Mouse (Mus musculus) bone marrow macrophage, adult 2 months (primary cell): ENCODE data around the gene Fxyd7. TPM values are rescaled to one million over a fixed set of nuclear protein-coding genes. Genes with fewer than 3 reads are reported as not detected.
A peak's percentile ranks its signal among the peaks of the same experiment; 100 is the strongest.

ENCODE experiments used
- H3K27ac ChIP-seq: 2 replicates; pipeline ENCODE4 v1.5.1; 2012; ENCODE audit warnings: low read depth, low read length; ENCODE audit not compliant: insufficient read depth
- H3K4me1 ChIP-seq: 2 replicates; pipeline ENCODE4 v1.6.1; 2012; ENCODE audit warnings: low read length; ENCODE audit not compliant: control insufficient read depth, insufficient read depth
- H3K4me3 ChIP-seq: 2 replicates; pipeline ENCODE4 v1.5.1; 2012; ENCODE audit warnings: mild to moderate bottlenecking, low read length, moderate library complexity; ENCODE audit not compliant: insufficient read depth
- CTCF ChIP-seq: IDR thresholded peaks from 2 replicates; pipeline ENCODE4 v1.5.1; 2012; ENCODE audit warnings: low read depth, mild to moderate bottlenecking, low read length, moderate library complexity
- POLR2A ChIP-seq: IDR thresholded peaks from 2 replicates; pipeline ENCODE4 v1.6.1; 2012; ENCODE audit warnings: mild to moderate bottlenecking, low read depth, low read length, borderline replicate concordance
- polyA plus RNA-seq: library from polyadenylated mRNA; stranded (reverse); fragments of >200 nt; gene quantifications from 2 replicates; pipeline ENCODE4 v1.2.4, GENCODE M21; 2012; ENCODE audit not compliant: missing spikeins, insufficient read depth, insufficient read length

Fxyd7 gene
- polyA plus RNA-seq, 1 experiment = not detected

DNA sequence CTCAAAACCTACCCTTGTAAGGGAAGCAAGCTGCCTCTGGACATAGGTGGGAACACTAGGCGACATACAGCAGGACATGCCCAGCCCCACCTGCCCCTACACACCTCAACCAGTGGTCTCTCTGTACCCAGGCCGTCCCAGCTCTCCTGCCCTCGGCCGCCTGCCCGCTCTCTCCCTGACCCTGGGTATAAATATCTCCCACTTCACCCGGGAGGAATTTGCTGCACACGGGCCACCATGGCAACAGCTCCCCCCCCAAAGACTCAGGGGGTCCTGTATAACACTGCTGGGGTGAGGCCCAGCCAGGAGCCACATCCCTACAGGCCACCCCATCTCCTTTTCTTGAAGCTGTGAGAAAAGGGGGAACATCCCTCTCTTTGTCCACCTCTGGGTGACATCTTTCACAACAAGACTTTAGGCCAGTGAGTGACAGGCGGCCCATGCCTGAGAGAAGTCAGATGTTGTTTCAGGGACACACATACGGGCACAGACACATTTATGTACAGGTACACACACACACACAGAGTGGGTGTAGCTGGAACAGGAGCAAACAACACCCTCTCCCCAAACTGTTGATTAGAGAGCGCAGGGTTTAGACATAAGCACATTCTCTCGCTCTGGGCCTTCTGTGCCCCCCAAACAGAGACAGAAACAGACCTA lies 3.5 kb upstream of the Fxyd7 start:
- TF ChIP-seq POLR2A = no peak
- TF ChIP-seq CTCF = no peak
- Histone ChIP-seq H3K4me3 (no peak overlapping the region), H3K27ac (no peak overlapping the region), H3K4me1 (peaks cover 6% of the 10 kb centered on the region)

DNA sequence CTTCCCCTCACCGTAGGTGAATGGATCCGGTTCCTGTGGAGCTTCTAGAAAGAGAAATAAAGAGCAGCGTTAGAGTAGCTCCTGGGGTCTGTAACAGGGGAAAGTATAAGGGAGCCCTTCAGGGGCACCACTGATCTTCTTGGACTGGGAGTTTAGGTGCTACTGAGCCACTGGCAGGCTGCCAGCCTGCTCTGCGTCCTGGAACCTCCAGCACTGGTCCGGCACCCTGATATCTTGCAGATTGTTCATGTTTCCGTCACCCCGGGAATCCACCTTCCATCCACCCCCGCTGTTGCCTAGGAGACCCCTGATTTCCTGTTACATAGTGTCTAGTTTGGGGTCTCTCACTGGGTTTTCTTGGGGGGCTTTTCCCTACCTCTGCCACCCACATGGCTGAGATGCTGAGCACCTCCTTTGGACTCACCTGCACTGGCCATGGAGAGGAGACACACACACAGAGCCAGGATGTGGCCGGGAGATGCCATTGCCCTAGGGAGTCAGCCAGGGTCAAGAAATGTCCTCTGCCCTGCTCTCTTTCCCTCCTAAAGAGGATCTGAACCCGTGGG lies 2.7 kb upstream of the Fxyd7 start:
- Histone ChIP-seq H3K4me1 (0 out of 2 replicates have a peak, but pooled peaks cover 3% of the 10 kb centered on the region), H3K4me3 (no peak overlapping the region), H3K27ac (no peak overlapping the region)
- TF ChIP-seq CTCF (no peak), POLR2A (no peak)

DNA sequence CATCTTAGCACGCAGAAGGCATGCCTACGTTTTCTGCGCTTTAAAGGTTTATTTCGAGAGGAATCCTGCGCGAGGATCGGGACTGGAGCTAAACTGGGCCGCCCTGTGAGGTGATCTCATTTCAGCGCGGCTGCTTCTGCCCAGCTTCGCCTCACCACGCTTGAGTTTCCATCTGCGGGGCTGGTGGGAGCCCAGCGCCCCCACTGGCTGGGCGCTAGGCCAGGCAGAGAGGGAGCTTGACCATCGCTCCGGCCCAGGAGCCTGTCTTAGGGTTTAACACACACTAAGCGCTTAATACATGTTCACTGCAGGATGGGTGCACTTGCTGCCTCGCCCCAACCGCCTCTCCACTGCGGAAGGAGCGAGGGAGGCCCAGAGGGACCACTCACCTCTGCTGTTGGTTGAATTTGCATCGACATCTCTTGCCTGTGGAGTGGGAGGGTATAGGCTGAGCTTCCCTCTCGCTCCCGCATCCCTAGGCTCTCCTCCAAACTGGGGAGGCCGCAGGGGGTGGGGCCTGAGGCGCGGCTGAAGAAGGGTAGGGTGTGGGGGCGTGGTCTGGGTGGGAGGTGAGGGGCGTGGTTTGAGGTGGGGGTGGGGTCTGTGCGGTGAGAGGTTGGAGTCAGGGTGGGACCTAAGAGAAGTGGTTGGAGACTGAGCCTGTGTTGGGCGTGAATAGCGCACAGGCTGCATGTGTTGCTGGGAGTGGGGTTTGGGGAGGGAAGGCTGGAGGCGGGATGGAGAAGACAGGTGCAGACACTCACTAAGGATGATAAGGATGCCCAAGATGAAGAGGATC lies 1.6 kb upstream of the Fxyd7 start:
- no peak overlapping the region for H3K27ac ChIP-seq
- H3K4me3 ChIP-seq = no peak overlapping the region
- TF ChIP-seq POLR2A (no peak), CTCF (no peak)
- 0 out of 2 replicates have a peak, but pooled peaks cover 3% of the 10 kb centered on the region for H3K4me1 ChIP-seq

DNA sequence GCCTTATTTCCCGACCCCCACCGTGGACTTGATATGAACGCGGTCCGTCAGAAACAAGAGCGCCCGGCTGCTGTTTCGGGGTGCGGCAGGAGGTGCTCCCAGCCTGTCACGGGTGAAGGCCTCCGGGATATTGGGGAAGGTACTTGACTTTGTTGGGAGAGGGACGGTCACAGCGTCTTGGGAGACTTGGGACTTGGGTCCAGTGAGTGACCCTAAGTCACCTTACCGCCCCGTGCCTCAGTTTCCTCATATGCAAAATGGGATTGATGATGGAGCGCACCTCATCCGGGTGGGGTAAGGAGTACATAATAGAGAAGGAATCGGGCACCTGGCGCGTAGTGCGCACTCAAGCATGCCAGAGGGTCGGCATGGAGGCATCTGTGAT lies 976 bp upstream of the Fxyd7 start:
- H3K4me3 ChIP-seq = no peak overlapping the region
- TF ChIP-seq CTCF = no peak
- TF ChIP-seq POLR2A = no peak
- 0 out of 2 replicates have a peak, but pooled peaks cover 3% of the 10 kb centered on the region for H3K4me1 ChIP-seq
- H3K27ac ChIP-seq = no peak overlapping the region

DNA sequence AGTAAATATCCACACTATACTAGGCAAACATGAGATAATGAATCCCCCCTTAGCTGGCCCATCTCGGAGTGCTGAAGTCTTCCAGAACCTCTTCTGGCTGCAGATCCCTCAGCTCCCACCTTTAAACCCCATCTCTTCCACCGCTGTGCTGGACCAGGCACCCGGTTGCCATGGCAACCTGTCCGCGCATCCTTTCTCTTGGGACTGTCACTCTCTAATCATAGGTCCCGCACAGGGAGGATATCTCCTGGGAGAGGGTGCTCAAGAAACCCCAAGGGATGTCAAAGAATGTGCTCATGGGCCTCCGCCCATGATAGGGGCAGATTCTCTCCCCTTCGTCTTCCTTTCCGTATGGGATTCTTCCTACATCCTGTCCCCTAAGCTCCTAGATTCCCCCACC lies 346 bp downstream of the Fxyd7 start:
- TF ChIP-seq POLR2A (no peak), CTCF (no peak)
- H3K27ac ChIP-seq = no peak overlapping the region
- no peak overlapping the region for H3K4me3 ChIP-seq
- H3K4me1 ChIP-seq = 0 out of 2 replicates have a peak, but pooled peaks cover 3% of the 10 kb centered on the region

DNA sequence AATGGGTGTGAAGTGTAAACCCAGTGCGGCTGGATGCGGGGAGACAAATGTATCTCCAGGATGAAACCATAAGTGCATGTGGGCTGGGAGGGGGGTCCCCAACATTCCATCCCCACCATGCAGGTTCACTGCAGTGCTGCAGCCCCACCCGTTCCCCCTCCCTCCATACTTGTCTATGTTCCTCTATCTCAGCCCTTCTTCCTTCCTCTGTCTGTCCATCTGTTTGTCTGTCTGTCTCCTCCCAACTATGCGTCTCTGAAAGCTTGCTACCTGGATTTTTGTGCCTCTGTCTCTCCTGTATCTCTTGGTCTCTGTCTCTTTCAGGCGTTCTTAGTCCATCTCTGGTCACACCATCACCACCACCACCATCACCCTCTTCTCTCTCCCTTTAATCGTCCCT lies 780 bp downstream of the Fxyd7 start:
- Histone ChIP-seq H3K4me1 (0 out of 2 replicates have a peak, but pooled peaks cover 3% of the 10 kb centered on the region), H3K4me3 (no peak overlapping the region), H3K27ac (no peak overlapping the region)
- TF ChIP-seq CTCF (no peak), POLR2A (no peak)

DNA sequence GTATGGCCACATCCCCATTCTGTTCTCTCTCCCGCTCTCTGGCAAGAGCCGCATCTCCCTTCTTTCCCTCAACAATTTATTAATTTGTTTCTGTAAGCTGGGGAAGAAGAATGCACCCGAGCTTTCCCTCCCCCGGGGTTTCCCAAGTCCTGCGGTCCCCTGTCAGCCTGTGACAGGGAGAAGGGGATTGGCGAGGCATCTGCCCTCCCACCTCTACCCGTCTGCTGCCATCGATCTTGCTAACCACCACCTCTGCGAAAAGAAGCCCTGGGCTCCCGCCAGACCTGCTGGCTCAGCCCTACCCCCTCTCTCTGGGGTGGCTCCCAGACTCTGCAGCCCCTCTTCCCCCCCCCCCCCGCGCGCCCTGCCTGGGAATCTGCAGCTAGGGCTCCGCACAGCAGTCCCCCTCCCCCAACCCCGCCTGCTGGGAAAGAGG lies 1.4 kb downstream of the Fxyd7 start:
- Histone ChIP-seq H3K27ac (no peak overlapping the region), H3K4me1 (0 out of 2 replicates have a peak, but pooled peaks cover 3% of the 10 kb centered on the region), H3K4me3 (no peak overlapping the region)
- TF ChIP-seq POLR2A (no peak), CTCF (no peak)

DNA sequence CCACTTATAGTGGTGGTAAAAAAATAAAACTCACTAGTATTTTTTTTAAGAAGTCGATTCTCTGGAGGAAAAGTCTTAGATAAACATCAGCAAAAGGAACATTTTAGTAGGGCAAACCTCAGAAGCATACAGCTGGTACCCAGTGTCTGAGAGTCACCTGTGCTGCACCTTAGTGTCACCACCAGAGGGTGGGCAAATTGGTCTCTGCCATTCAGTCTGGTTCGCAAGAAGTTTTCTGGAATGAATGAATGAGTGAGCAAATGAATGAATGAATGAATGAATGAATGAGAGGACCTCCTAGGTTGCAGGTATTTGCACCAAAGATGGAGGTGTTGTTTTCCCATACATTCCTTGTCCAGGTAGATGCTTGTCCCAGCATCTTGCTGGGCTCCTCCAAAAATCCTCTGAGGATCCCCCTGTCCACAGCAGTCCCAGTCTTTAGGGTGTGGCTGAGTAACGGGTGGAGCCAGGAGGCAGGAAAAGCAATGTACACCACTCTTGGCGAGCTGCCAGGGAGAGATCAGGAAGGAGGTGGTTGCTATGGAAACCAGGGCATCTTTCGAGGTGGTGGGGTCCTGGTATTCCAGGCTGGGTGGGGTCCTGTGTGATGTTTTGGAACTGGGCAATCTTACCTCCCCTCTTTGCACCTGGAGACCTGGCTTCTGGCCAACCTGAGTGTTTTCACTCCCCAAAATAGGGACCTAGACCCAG lies 2.0 kb downstream of the Fxyd7 start:
- TF ChIP-seq POLR2A (no peak), CTCF (no peak)
- Histone ChIP-seq H3K4me1 (0 out of 2 replicates have a peak, but pooled peaks cover 3% of the 10 kb centered on the region), H3K27ac (no peak overlapping the region), H3K4me3 (no peak overlapping the region)

DNA sequence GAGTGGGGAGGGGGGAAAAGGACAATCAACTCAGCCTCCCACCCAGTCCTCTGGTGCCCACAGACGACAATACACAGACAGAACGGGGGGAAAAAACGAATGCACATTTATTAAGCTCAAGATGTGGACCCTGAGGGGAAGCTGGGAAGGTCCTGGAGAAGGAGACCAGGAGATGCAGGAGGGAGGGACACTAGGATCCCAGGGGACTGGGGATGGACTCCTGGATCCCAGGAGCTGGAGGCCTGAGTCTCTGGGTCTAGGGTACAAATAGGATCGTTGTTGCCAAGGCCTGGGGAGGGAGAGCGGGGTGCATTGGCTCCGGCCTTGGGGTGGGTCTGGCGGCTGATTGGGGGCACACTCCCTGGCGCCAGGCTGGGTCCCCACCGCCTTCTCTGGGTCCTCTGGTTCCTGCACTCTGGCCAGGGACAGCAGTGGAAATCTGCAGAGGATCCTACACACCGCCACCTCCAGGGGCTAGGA lies 8.8 kb downstream of the Fxyd7 start, which contains the start of gene Fxyd5:
Gene Fxyd5 (minus strand): TSS at position 51 of the 480 bp plus-strand sequence.
- Histone ChIP-seq H3K4me1 (peaks cover 20% of the 10 kb centered on the region), H3K27ac (peak within 1 kb of the TSS; percentile 76), H3K4me3 (peak within 1 kb of the TSS; percentile 73)
- TF ChIP-seq CTCF (no peak), POLR2A (no peak)
